Comparison of ENCODE assay signal across 9 mouse cellular contexts in genomic region chr5:21171336-21171735, GRCm38 (mm10). TPM values are rescaled to one million over a fixed set of nuclear protein-coding genes. Genes with fewer than 3 reads are reported as not detected.
A peak's percentile ranks its signal among the peaks of the same experiment; 100 is the strongest.
DNase-seq lines count a peak whose midpoint lies in the region; ATAC-seq and TF ChIP-seq lines count a peak whose summit lies in the region.
"Had no signal": no experiment of that assay in that cellular context is flagged by ENCODE, and none has a peak within 500 bp of the region (broad histone marks: within the 10 kb centered on the region; RNA-seq: fewer than 3 reads in every experiment).

No protein-coding gene starts in this region.

- H3K4me3 ChIP-seq in kidney, embryonic 15.5 days (replicated peaks), result no peak overlapping the region
- H3K4me3 ChIP-seq: heart, adult 2 months had no signal

- no peak for TF ChIP-seq CTCF in brain, embryonic 14.5 days (IDR thresholded peaks at IDR 0.05; ENCODE audit: borderline replicate concordance, extremely low read depth, insufficient read depth, insufficient read length)

- H3K4me2 ChIP-seq in kidney, embryonic 15.5 days, result no peak overlapping the region

- H3K4me1 ChIP-seq in kidney, embryonic 15.5 days, result peaks cover 22% of the 10 kb centered on the region

- 0 out of 2 replicates have a peak overlapping the region, but pooled peaks have one; percentile 52 for H3K27ac ChIP-seq in kidney, embryonic 15.5 days
- H3K27ac ChIP-seq: heart, adult 2 months had no signal

- H3K9me3 ChIP-seq in kidney, embryonic 15.5 days (replicated peaks), result no peaks in the 10 kb centered on the region

- no peaks in the 10 kb centered on the region for H3K36me3 ChIP-seq in kidney, embryonic 15.5 days

- ATAC-seq in kidney, embryonic 15.5 days (replicated peaks; ENCODE audit: low FRiP score), result no peak

- intact Hi-C loops in gastrocnemius, postnatal 14 days (cut with DNase I; ENCODE audit: low total_unique reads), result no loop called here

- H3K9ac ChIP-seq in kidney, embryonic 15.5 days, result no peak overlapping the region

- 59% methylated on average over 6 of the region's 6 CpGs for WGBS in kidney, embryonic 15.5 days

- no peak for TF ChIP-seq POLR2A in brain, embryonic 14.5 days (IDR thresholded peaks at IDR 0.05; ENCODE audit: borderline replicate concordance, extremely low read depth, insufficient read depth, insufficient read length, poor library complexity, severe bottlenecking)

- no peak for DNase-seq in kidney, postnatal 14 days
- DNase-seq in brain, embryonic 14.5 days (ENCODE audit: low read depth), result peak; percentile 93
- DNase-seq in cerebellum, postnatal 25 days, result peak; percentile 45 to 59
- peak; percentile 43 to 47 for DNase-seq in layer of hippocampus, postnatal 10 days (ENCODE audit: low spot score in 2 of 2)
- no peak for DNase-seq in gastrocnemius, postnatal 14 days
- DNase-seq in spleen, adult 18-20 months, result no peak
- DNase-seq: heart, adult 2 months; right cerebral cortex, adult 18-20 months had no signal

- H3K27me3 ChIP-seq in kidney, embryonic 15.5 days, result no peaks in the 10 kb centered on the region

RNA-seq across cellular contexts. Expression of gene Gsap, which starts 14.7 kb away (rescaled TPM):
- 1.6 and 2.0 TPM in 2 replicates for polyA plus RNA-seq in kidney, embryonic 15.5 days (2015; fragmentation: Nextera tagmentation; extraction: Ambion mirVana)
- polyA plus RNA-seq in brain, embryonic 14.5 days (2012; rRNA removed), result 9.2 and 10.4 TPM in 2 replicates
- total RNA-seq in layer of hippocampus, postnatal 10 days (2021), result 10 to 100 TPM; 11.6 to 13.0 TPM
- total RNA-seq in gastrocnemius, postnatal 14 days (2021), result 1 to 10 TPM; 2.1 to 2.4 TPM

Comparison
In these comparisons a context has a peak if more than half of its experiments do, and no peak if none do; other contexts are left out.
1. DNase-seq: peak in brain, embryonic 14.5 days (single experiment), cerebellum, postnatal 25 days (2 of 2) and layer of hippocampus, postnatal 10 days (2 of 2); none in kidney, postnatal 14 days (single experiment), gastrocnemius, postnatal 14 days (single experiment) and spleen, adult 18-20 months (0 of 2).